Comparison of ENCODE assay signal across 16 mouse cellular contexts in genomic region chr5:122700837-122701212, GRCm38 (mm10). TPM values are rescaled to one million over a fixed set of nuclear protein-coding genes. Genes with fewer than 3 reads are reported as not detected.
DNase-seq lines count a peak whose midpoint lies in the region; ATAC-seq lines count a peak whose summit lies in the region.
"Had no signal": no experiment of that assay in that cellular context is flagged by ENCODE, and none has a peak within 500 bp of the region (broad histone marks: within the 10 kb centered on the region; RNA-seq: fewer than 3 reads in every experiment).

No protein-coding gene starts in this region.

- H3K36me3 ChIP-seq in erythroblast, embryonic 14.5 days (ENCODE audit: control insufficient read depth): no peaks in the 10 kb centered on the region
- no peaks in the 10 kb centered on the region for H3K36me3 ChIP-seq in liver, embryonic 11.5 days (ENCODE audit: control insufficient read depth, insufficient read depth, low read length)
- H3K36me3 ChIP-seq: neural tube, embryonic 13.5 days had no signal

- peak overlapping the region; percentile 29 for H3K4me3 ChIP-seq in erythroblast, embryonic 14.5 days (replicated peaks)
- H3K4me3 ChIP-seq in liver, embryonic 11.5 days (ENCODE audit: low read depth, low read length): no peak overlapping the region
- H3K4me3 ChIP-seq: neural tube, embryonic 13.5 days had no signal

- 30% methylated on average over 5 of the region's 5 CpGs for WGBS in liver, embryonic 11.5 days

- DNase-seq in NIH3T3 (ENCODE audit: low read depth): peak; percentile 34
- DNase-seq in liver, embryonic 11.5 days (ENCODE audit: low spot score): no peak
- no peak for DNase-seq in urinary bladder, postnatal 14 days (ENCODE audit: low spot score)
- no peak for DNase-seq in urinary bladder, postnatal 25 days (ENCODE audit: low spot score)
- no peak for DNase-seq in thymus, postnatal 36 days
- DNase-seq in ovary, adult 18-20 months (ENCODE audit: low spot score): no peak
- DNase-seq: adrenal gland, postnatal 25 days; gastrocnemius, postnatal 14 days; kidney, postnatal 36 days; layer of hippocampus, postnatal 36 days; right cerebral cortex, adult 18-20 months had no signal

- H3K27ac ChIP-seq in liver, embryonic 11.5 days (ENCODE audit: low read depth, low read length): peak overlapping the region; percentile 30; the same call in 1 of the 2 replicates
- H3K27ac ChIP-seq: neural tube, embryonic 13.5 days had no signal

- peak; percentile 74 for ATAC-seq in liver, embryonic 11.5 days (replicated peaks; ENCODE audit: low FRiP score)
- peak; percentile 52 for ATAC-seq in megakaryocyte-erythroid progenitor cell, adult 5-6 weeks (replicated peaks; ENCODE audit: low FRiP score, low TSS enrichment, poor library complexity, severe bottlenecking)
- ATAC-seq: inflammation-experienced regulatory T-cells, adult 6 months had no signal

- H3K4me2 ChIP-seq in liver, embryonic 11.5 days: peak overlapping the region; percentile 4; the same call in 1 of the 2 replicates
- H3K4me2 ChIP-seq: heart, embryonic 11.5 days; neural tube, embryonic 13.5 days had no signal

- H3K9ac ChIP-seq in liver, embryonic 11.5 days (ENCODE audit: low read depth, low read length): no peak overlapping the region
- H3K9ac ChIP-seq: neural tube, embryonic 13.5 days had no signal

- H3K9me3 ChIP-seq in erythroblast, embryonic 14.5 days (ENCODE audit: control insufficient read depth, low read length): no peaks in the 10 kb centered on the region
- H3K9me3 ChIP-seq in liver, embryonic 11.5 days (ENCODE audit: control insufficient read depth, low read length): no peaks in the 10 kb centered on the region
- H3K9me3 ChIP-seq: neural tube, embryonic 13.5 days had no signal

- no peaks in the 10 kb centered on the region for H3K27me3 ChIP-seq in erythroblast, embryonic 14.5 days (ENCODE audit: control insufficient read depth)
- no peaks in the 10 kb centered on the region for H3K27me3 ChIP-seq in liver, embryonic 11.5 days (replicated peaks; ENCODE audit: control insufficient read depth, insufficient read depth, low read length)
- H3K27me3 ChIP-seq: neural tube, embryonic 13.5 days had no signal

- peaks cover 53% of the 10 kb centered on the region for H3K4me1 ChIP-seq in erythroblast, embryonic 14.5 days (ENCODE audit: control insufficient read depth)
- peaks cover 37% of the 10 kb centered on the region for H3K4me1 ChIP-seq in liver, embryonic 11.5 days (replicated peaks; ENCODE audit: control insufficient read depth, insufficient read depth, low read length)

RNA-seq across cellular contexts. Expression of gene P2rx4, which starts 6.5 kb away (rescaled TPM):
- polyA plus RNA-seq in erythroblast, embryonic 14.5 days (2012): 0.03 and 0.24 TPM in 2 replicates
- 27.1 and 30.2 TPM in 2 replicates for polyA plus RNA-seq in liver, embryonic 11.5 days (2014; fragmentation: Nextera tagmentation; extraction: Ambion mirVana)
- 15.5 and 29.1 TPM in 2 replicates for total RNA-seq in megakaryocyte-erythroid progenitor cell, adult 5-6 weeks (2014; fragmentation: Nextera tagmentation)
- 5.7 and 8.8 TPM in 2 replicates for total RNA-seq in megakaryocyte-erythroid progenitor cell, adult 5-6 weeks (2017)

RNA-seq across cellular contexts. Expression of gene P2rx7, which starts 57.1 kb away (rescaled TPM):
- polyA plus RNA-seq in erythroblast, embryonic 14.5 days (2012): not detected in 2 replicates
- 0.47 and 1.3 TPM in 2 replicates for polyA plus RNA-seq in liver, embryonic 11.5 days (2014; fragmentation: Nextera tagmentation; extraction: Ambion mirVana)
- 1.2 and 3.0 TPM in 2 replicates for total RNA-seq in megakaryocyte-erythroid progenitor cell, adult 5-6 weeks (2014; fragmentation: Nextera tagmentation)
- total RNA-seq in megakaryocyte-erythroid progenitor cell, adult 5-6 weeks (2017): 1.9 and 2.9 TPM in 2 replicates

Comparison
In these comparisons a context has a peak if more than half of its experiments do, and no peak if none do; other contexts are left out.
1. RNA of gene P2rx4, which starts 6.5 kb away (polyA plus RNA-seq): 27.1 to 30.2 TPM in liver, embryonic 11.5 days; 0.03 to 0.24 TPM in erythroblast, embryonic 14.5 days; every median in the first group is over 10 times any median in the second.